Mouse (Mus musculus) thymus, adult 2 months (tissue): Measurements from ENCODE around the gene Olfr414. TPM values are rescaled to one million over a fixed set of nuclear protein-coding genes. Genes with fewer than 3 reads are reported as not detected.

Source experiments
- DNase-seq: peaks from one replicate; pipeline ENCODE4 v3.0.0; 2021
- H3K27ac ChIP-seq: fragments of 200-500 bp; 2 replicates; pipeline ENCODE4 v1.5.1; 2012; ENCODE audit warnings: low read length, control low read depth; ENCODE audit not compliant: control insufficient read depth, insufficient read depth
- H3K27me3 ChIP-seq: fragments of 200-500 bp; 2 replicates; pipeline ENCODE4 v1.6.1; 2012; ENCODE audit warnings: mild to moderate bottlenecking, low read length, moderate library complexity, mixed read lengths; ENCODE audit not compliant: control insufficient read depth, insufficient read depth
- H3K36me3 ChIP-seq: fragments of 200-500 bp; 2 replicates; pipeline ENCODE4 v1.6.1; 2012; ENCODE audit warnings: mild to moderate bottlenecking, low read length, moderate library complexity; ENCODE audit not compliant: control insufficient read depth, insufficient read depth
- H3K4me1 ChIP-seq: fragments of 200-500 bp; replicated peaks from 2 replicates; pipeline ENCODE4 v1.6.1; 2012; ENCODE audit warnings: low read length; ENCODE audit not compliant: control insufficient read depth, insufficient read depth
- H3K4me3 ChIP-seq: fragments of 200-500 bp; 2 replicates; pipeline ENCODE4 v1.5.1; 2012; ENCODE audit warnings: mild to moderate bottlenecking, low read length, control low read depth, moderate library complexity; ENCODE audit not compliant: control insufficient read depth, insufficient read depth
- CTCF ChIP-seq: fragments of 200-500 bp; IDR thresholded peaks from 2 replicates; pipeline ENCODE4 v1.5.1; 2012; ENCODE audit warnings: mild to moderate bottlenecking, control low read depth, low read length, moderate library complexity, borderline replicate concordance; ENCODE audit not compliant: control insufficient read depth, poor library complexity, insufficient read depth; ENCODE audit errors: extremely low read depth
- POLR2A ChIP-seq: fragments of 200-500 bp; IDR thresholded peaks from 2 replicates; pipeline ENCODE4 v1.6.1; 2012; ENCODE audit warnings: mild to moderate bottlenecking, low read length, control low read depth, moderate library complexity; ENCODE audit not compliant: control insufficient read depth, poor library complexity, insufficient read depth; ENCODE audit errors: extremely low read depth
- WGBS: fragments of 180-500 bp; shearing (Covaris S2); methylation state at CpG from one replicate; pipeline ENCODE4 v1.1.7; 2018; 5-methylcytosine and 5-hydroxymethylcytosine counted together
- polyA plus RNA-seq: library from polyadenylated mRNA; depleted of rRNA; stranded (reverse); fragments of >200 nt; gene quantifications from 2 replicates; pipeline ENCODE4 v1.2.3, GENCODE M21; 2012; rRNA removed

Gene Olfr414
- not detected in 2 replicates for polyA plus RNA-seq

GRCm38 (mm10) chr1:174423764-174424163, at the start of gene Olfr414:
TSS of gene Olfr414 (plus strand) at chr1:174424064.
- H3K36me3 ChIP-seq, result no peaks in the 10 kb centered on the region
- TF ChIP-seq CTCF (no peak), POLR2A (no peak)
- no peaks in the 10 kb centered on the region for H3K4me1 ChIP-seq
- DNase-seq, result no peak
- 92% methylated on average over 1 of the region's 1 CpGs for WGBS
- no peak within 1 kb of the TSS for H3K4me3 ChIP-seq
- no peaks in the 10 kb centered on the region for H3K27me3 ChIP-seq
- H3K27ac ChIP-seq, result no peak within 1 kb of the TSS

DNA sequence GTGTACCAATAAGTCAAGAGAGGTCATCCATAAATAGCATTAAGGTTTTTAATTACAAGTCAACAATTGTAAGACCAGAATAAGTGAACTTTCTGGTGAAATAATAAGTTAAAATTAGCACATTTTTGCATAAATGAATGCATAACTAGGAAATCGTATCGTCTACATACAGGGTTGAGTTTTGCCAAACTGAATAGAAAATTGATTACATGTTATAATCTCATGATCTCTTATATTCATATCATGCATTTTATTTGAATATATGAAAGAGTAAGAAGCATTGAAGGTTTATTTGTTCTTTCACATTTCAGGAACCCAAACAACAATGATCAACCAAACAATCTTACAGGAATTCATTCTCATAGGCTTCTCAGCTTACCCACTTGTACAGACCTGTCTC, 33.1 kb upstream of the Olfr414 start, which contains the start of gene Olfr248:
Olfr248 (plus strand) TSS at position 301 of the 400 bp plus-strand sequence.
- Histone ChIP-seq H3K27me3 (no peaks in the 10 kb centered on the region), H3K4me1 (no peaks in the 10 kb centered on the region), H3K4me3 (no peak within 1 kb of the TSS), H3K36me3 (no peaks in the 10 kb centered on the region), H3K27ac (no peak within 1 kb of the TSS)
- WGBS, result 97% methylated on average over 2 of the region's 2 CpGs
- no peak for TF ChIP-seq POLR2A
- TF ChIP-seq CTCF, result no peak
- no peak for DNase-seq

DNA sequence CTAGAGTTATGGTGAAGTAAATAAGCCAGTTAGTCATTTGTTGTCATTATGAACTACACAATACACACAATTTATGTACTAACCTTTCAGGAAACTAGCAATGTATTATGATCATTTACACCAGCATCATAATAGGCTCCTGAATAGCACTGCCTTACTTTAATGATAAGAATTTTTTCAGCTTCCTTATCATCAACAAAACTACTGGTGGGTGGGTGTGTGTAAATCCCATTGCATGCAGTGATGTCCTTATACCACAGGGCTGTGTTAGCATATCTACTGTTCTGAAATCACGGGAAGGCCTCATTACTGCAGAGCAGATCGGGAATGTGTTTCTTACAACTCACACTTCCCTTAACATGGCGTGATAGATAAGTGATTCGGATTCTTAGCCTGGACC, 905 bp upstream of the Olfr414 start:
- H3K27me3 ChIP-seq, result no peaks in the 10 kb centered on the region
- H3K27ac ChIP-seq, result no peak overlapping the region
- H3K4me1 ChIP-seq, result no peaks in the 10 kb centered on the region
- H3K4me3 ChIP-seq, result no peak overlapping the region
- TF ChIP-seq CTCF (no peak), POLR2A (no peak)
- no peaks in the 10 kb centered on the region for H3K36me3 ChIP-seq
- no peak for DNase-seq
- WGBS, result 99% methylated on average over 4 of the region's 4 CpGs

DNA sequence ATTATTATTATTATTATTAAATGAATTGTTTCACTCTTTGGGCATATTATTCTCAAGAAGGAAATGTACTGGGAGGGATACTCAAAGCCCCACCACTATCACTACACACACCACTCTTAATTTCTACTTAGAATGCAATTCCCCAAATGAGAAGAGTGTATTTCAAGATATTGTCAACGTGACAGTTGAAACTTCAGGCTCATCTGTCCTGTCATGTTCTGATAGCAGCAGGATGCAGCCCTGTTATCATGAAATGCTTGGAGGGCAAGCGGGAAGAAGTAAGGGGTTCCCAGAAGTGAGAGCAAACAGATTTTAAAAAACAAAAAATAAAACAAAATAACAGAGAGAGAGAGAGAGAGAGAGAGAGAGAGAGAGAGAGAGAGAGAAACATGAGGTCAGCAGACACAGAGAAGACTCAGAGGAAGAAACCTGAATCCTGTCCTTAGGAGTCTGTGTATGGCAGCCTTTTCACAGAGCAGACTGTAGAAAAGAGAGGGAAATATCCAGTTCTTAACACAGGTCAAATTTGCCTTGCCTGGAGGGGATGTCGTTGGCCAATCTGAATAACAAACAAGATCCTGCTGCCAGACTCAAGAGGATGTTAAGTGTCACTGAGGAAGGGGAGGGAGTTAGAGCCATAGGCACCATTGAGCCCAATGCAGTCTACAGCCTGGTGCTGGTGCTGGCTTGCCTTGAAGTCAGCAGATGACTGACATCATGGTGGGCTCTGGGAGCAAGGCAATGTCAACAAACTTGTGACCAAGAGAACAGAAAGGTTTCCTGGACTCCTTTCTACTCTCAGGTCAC, 2.5 kb downstream of the Olfr414 start:
- TF ChIP-seq POLR2A, result no peak
- TF ChIP-seq CTCF, result no peak
- no peak for DNase-seq
- 70% methylated on average over 3 of the region's 3 CpGs for WGBS
- Histone ChIP-seq H3K27ac (no peak overlapping the region), H3K4me3 (no peak overlapping the region), H3K27me3 (no peaks in the 10 kb centered on the region), H3K36me3 (no peaks in the 10 kb centered on the region), H3K4me1 (no peaks in the 10 kb centered on the region)

GRCm38 (mm10) chr1:174427402-174427801, 3.5 kb downstream of the Olfr414 start:
- Histone ChIP-seq H3K27me3 (no peaks in the 10 kb centered on the region), H3K4me3 (no peak overlapping the region), H3K36me3 (no peaks in the 10 kb centered on the region), H3K27ac (no peak overlapping the region), H3K4me1 (no peaks in the 10 kb centered on the region)
- no peak for DNase-seq
- TF ChIP-seq CTCF, result no peak
- TF ChIP-seq POLR2A, result no peak
- WGBS, result 91% methylated on average over 1 of the region's 1 CpGs

DNA sequence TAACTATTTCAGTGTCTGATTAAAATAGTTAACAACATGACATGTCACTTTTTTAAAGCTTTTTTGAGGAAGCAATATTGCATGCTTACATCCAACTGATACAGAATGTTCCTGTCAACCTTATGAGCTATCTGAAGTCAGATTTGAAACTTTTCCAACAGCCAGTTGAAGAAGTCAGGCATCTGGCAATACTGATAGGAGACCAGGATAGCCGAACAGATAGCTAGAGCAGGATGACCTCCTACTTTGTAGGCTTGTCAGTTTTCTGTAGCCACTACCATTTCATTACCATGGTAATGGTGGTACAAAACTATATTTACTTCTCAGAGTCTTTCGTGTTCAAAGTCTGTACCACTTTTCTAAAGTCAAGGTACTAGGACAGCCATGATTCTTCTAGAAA, 4.5 kb downstream of the Olfr414 start:
- Histone ChIP-seq H3K4me1 (no peaks in the 10 kb centered on the region), H3K4me3 (no peak overlapping the region), H3K36me3 (no peaks in the 10 kb centered on the region), H3K27me3 (no peaks in the 10 kb centered on the region), H3K27ac (no peak overlapping the region)
- no peak for DNase-seq
- 99% methylated on average over 2 of the region's 2 CpGs for WGBS
- no peak for TF ChIP-seq CTCF
- TF ChIP-seq POLR2A, result no peak

- Histone ChIP-seq H3K4me1 (no peaks in the 10 kb centered on the region), H3K27me3 (no peaks in the 10 kb centered on the region), H3K4me3 (no peak overlapping the region), H3K36me3 (no peaks in the 10 kb centered on the region), H3K27ac (no peak overlapping the region)
- WGBS, result 18% methylated on average over 1 of the region's 1 CpGs
- DNase-seq, result no peak
- no peak for TF ChIP-seq POLR2A
- no peak for TF ChIP-seq CTCF
These were observed 10.3 kb downstream of the Olfr414 start for GRCm38 (mm10) chr1:174434121-174434520.
